Mouse (Mus musculus) megakaryocyte, embryonic 14.5 days (primary cell): ENCODE measurements around the gene Hnrnpc.

Experiments used
- FLI1 ChIP-seq: IDR thresholded peaks from 2 replicates; pipeline ENCODE4 v1.6.1; 2012; ENCODE audit warnings: low read length, inconsistent platforms, mixed read lengths
- GATA1 ChIP-seq: IDR thresholded peaks from 3 replicates; pipeline ENCODE4 v1.6.1; 2012; ENCODE audit warnings: mixed read lengths, low read length, inconsistent platforms, borderline replicate concordance

GRCm38 (mm10) chr14:52124636-52125035, 20.8 kb upstream of the Hnrnpc start:
- TF ChIP-seq GATA1 = no peak
- TF ChIP-seq FLI1 = no peak
